Mouse (Mus musculus): ENCODE results near the gene Rhbg.

DNA sequence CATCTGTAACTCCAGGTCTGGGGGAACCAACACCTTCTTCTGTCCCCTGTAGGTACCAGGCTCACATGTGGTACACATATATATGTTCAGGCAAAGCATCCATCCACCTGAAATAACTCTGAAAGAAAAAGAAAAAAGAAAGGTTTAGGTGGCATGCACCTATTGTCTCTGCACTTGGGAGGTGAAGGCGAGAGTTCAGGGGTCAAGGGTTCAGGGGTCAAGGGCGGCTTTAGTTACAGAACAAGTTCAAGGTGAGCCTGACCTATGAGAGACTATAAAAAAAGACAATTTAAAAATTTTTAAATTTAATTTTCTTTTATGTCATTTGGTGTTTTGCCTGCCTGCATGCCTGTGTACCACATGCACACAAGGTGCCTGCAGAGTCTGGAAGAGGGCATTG, 25.5 kb upstream of the Rhbg start:
- TF ChIP-seq CTCF (IDR thresholded peaks at IDR 0.05; ENCODE audit: borderline replicate concordance, extremely low read depth, insufficient read depth, insufficient read length), result no peak
- no peak for TF ChIP-seq POLR2A (IDR thresholded peaks at IDR 0.05; ENCODE audit: borderline replicate concordance, extremely low read depth, insufficient read depth, insufficient read length, poor library complexity, severe bottlenecking)
